In the genomic region with DNA sequence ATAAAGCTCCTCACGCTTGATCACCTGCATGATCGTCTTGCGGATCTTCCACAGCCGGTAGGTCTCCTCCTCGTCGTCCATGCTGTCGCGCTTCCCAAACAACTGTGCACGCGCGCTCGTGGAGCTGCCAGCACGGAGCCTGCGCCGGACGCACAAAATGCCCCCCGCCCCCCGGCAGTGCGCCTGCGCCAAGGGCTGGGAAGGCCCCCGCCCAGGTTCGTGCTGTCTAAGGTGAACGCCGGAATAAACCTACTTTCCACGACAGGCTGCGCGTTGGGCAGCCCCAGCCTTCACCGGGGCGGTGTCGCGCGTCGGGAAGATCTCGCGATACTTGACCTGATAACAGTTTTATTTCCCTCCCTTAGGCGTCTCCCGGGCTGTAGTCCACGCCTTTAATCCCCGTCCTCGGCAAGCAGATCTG, we compare ENCODE assay signal across 7 mouse cellular contexts. TPM values are rescaled to one million over a fixed set of nuclear protein-coding genes. Genes with fewer than 3 reads are reported as not detected.
DNase-seq lines count a peak whose midpoint lies in the region; ATAC-seq lines count a peak whose summit lies in the region.

A gene (minus strand): TSS at position 237 of the 421 bp plus-strand sequence.

- DNase-seq in adrenal gland, adult 18-20 months (ENCODE audit: low spot score in 2 of 2): peak; percentile 95 to 96
- peak; percentile 98 for DNase-seq in embryo, embryonic 11 days
- DNase-seq in gastrocnemius, postnatal 36 days: peak; percentile 96 to 97
- DNase-seq in left cerebral cortex, postnatal 25 days (ENCODE audit: low spot score in 2 of 2): peak; percentile 95 to 99
- DNase-seq in midbrain, embryonic 10.5 days (ENCODE audit: low spot score): peak; percentile 96
- peak; percentile 94 for DNase-seq in right cerebral cortex, postnatal 4 days

- peaks cover 17% of the 10 kb centered on the region for H3K4me1 ChIP-seq in intestine, embryonic 15.5 days (replicated peaks)
- peaks cover 30% of the 10 kb centered on the region for H3K4me1 ChIP-seq in midbrain, embryonic 10.5 days

- peak within 1 kb of the TSS; percentile 45; the same call in 1 of the 2 replicates for H3K27ac ChIP-seq in intestine, embryonic 15.5 days
- H3K27ac ChIP-seq in midbrain, embryonic 10.5 days (replicated peaks): peak within 1 kb of the TSS; percentile 78

- no peaks in the 10 kb centered on the region for H3K9me3 ChIP-seq in intestine, embryonic 15.5 days
- H3K9me3 ChIP-seq in midbrain, embryonic 10.5 days (replicated peaks): no peaks in the 10 kb centered on the region

- H3K4me3 ChIP-seq in intestine, embryonic 15.5 days (replicated peaks): peak within 1 kb of the TSS; percentile 69
- peak within 1 kb of the TSS; percentile 70 for H3K4me3 ChIP-seq in midbrain, embryonic 10.5 days

- intact Hi-C loops in gastrocnemius, postnatal 36 days (cut with DNase I): no loop called here
- intact Hi-C loops in left cerebral cortex, postnatal 25 days (cut with DNase I): loop anchor here (2.0 to 5.0 kb wide), 2 partner anchors 55 to 73 kb away; a partner anchor contains a TSS

- peaks cover 28% of the 10 kb centered on the region for H3K36me3 ChIP-seq in intestine, embryonic 15.5 days
- peaks cover 40% of the 10 kb centered on the region for H3K36me3 ChIP-seq in midbrain, embryonic 10.5 days

- peak within 1 kb of the TSS; percentile 73 for H3K4me2 ChIP-seq in intestine, embryonic 15.5 days (replicated peaks)

- peak within 1 kb of the TSS; percentile 70 for H3K9ac ChIP-seq in intestine, embryonic 15.5 days

- WGBS in intestine, embryonic 15.5 days: under 1% methylated on average over 40 of the region's 40 CpGs
- WGBS in midbrain, embryonic 10.5 days: under 1% methylated on average over 40 of the region's 40 CpGs

- peak; percentile 96 for ATAC-seq in intestine, embryonic 15.5 days

- no peaks in the 10 kb centered on the region for H3K27me3 ChIP-seq in intestine, embryonic 15.5 days (replicated peaks)
- H3K27me3 ChIP-seq in midbrain, embryonic 10.5 days (ENCODE audit: low read depth, poor library complexity, severe bottlenecking): no peaks in the 10 kb centered on the region

RNA-seq across cellular contexts. Expression of the gene that starts here (rescaled TPM):
- 10 to 100 TPM; 86.3 to 94.3 TPM for total RNA-seq in adrenal gland, adult 18-20 months (2021)
- total RNA-seq in gastrocnemius, postnatal 36 days (2021): 10 to 100 TPM; 36.0 to 42.5 TPM
- polyA plus RNA-seq in intestine, embryonic 15.5 days (2015; fragmentation: Nextera tagmentation; extraction: Ambion mirVana): 206 and 218 TPM in 2 replicates
- total RNA-seq in left cerebral cortex, postnatal 25 days (2021): 10 to 100 TPM; 71.3 to 74.8 TPM
- 233 and 276 TPM in 2 replicates for polyA plus RNA-seq in midbrain, embryonic 10.5 days (2016; fragmentation: Nextera tagmentation; extraction: Ambion mirVana)

Comparison
In these comparisons a context has a peak if more than half of its experiments do, and no peak if none do; other contexts are left out.
1. Peak in every context shown above with its lines: DNase-seq, ATAC-seq, H3K4me3 ChIP-seq and H3K27ac ChIP-seq.